Mouse (Mus musculus) urinary bladder, postnatal 14 days (tissue): ENCODE measurements around the gene Cnnm4.

Experiments used
- DNase-seq: peaks from one replicate; pipeline ENCODE4 v3.0.0; 2021; ENCODE audit warnings: low spot score

The Cnnm4 gene

GRCm38 (mm10) chr1:36542925-36543324 is 71.5 kb downstream of the Cnnm4 start:
- no peak for DNase-seq

- DNase-seq, result no peak
Observed at GRCm38 (mm10) chr1:36545382-36545781, 74.0 kb downstream of the Cnnm4 start.

- no peak for DNase-seq
Observed at GRCm38 (mm10) chr1:36545845-36546600, 74.6 kb downstream of the Cnnm4 start.

GRCm38 (mm10) chr1:36546888-36547471 is 75.6 kb downstream of the Cnnm4 start, which contains the start of gene Ankrd39:
Gene Ankrd39, minus strand, starts transcription at chr1:36547445.
- DNase-seq, result peak; percentile 98

- DNase-seq, result peak; percentile 67
Observed at GRCm38 (mm10) chr1:36547981-36548598, 76.7 kb downstream of the Cnnm4 start.

GRCm38 (mm10) chr1:36548771-36549170 is 77.4 kb downstream of the Cnnm4 start:
- DNase-seq, result no peak

- no peak for DNase-seq
Observed at GRCm38 (mm10) chr1:36549491-36549890, 78.1 kb downstream of the Cnnm4 start.

- no peak for DNase-seq
Observed at GRCm38 (mm10) chr1:36550075-36550863, 78.8 kb downstream of the Cnnm4 start.

GRCm38 (mm10) chr1:36551904-36552303 is 80.5 kb downstream of the Cnnm4 start:
- DNase-seq, result no peak

GRCm38 (mm10) chr1:36552506-36552905 is 81.1 kb downstream of the Cnnm4 start:
- DNase-seq, result no peak

- DNase-seq, result no peak
Observed at GRCm38 (mm10) chr1:36554633-36555399, 83.4 kb downstream of the Cnnm4 start.

GRCm38 (mm10) chr1:36555798-36556395 is 84.5 kb downstream of the Cnnm4 start:
- DNase-seq, result no peak

GRCm38 (mm10) chr1:36556553-36557456 is 85.4 kb downstream of the Cnnm4 start:
- peak; percentile 93 for DNase-seq

- DNase-seq, result peak; percentile 91
Observed at GRCm38 (mm10) chr1:36557457-36558011, 86.1 kb downstream of the Cnnm4 start.
